Mouse (Mus musculus): ENCODE results near the gene Zfp541. TPM values are rescaled to one million over a fixed set of nuclear protein-coding genes. Genes with fewer than 3 reads are reported as not detected.

Gene Zfp541
- total and polyA plus RNA-seq, 2 experiments from 2014 or later = 0.15 to 0.33 TPM

- H3K4me1 ChIP-seq (ENCODE audit: insufficient read depth, low read length) = peaks cover 13% of the 10 kb centered on the region
- TF ChIP-seq CTCF (IDR thresholded peaks at IDR 0.05) = no peak
These were observed 72.1 kb downstream of the Zfp541 start for GRCm38 (mm10) chr7:16133691-16134090.

GRCm38 (mm10) chr7:16134951-16135392, 73.4 kb downstream of the Zfp541 start:
- Histone ChIP-seq H3K4me2 (ENCODE audit: low read depth, low read length, poor library complexity, severe bottlenecking) (no peak overlapping the region), H3K4me1 (ENCODE audit: insufficient read depth, low read length) (peaks cover 5% of the 10 kb centered on the region; the same call in 1 of the 2 replicates), H3K4me3 (ENCODE audit: low read depth, low read length) (no peak overlapping the region), H3K27me3 (ENCODE audit: insufficient read depth, low read length) (no peaks in the 10 kb centered on the region), H3K27ac (ENCODE audit: low read depth, low read length) (no peak overlapping the region), H3K36me3 (ENCODE audit: insufficient read depth, low read length) (peaks cover 11% of the 10 kb centered on the region), H3K9ac (replicated peaks; ENCODE audit: low read length, poor library complexity, severe bottlenecking) (no peak overlapping the region), H3K9me3 (ENCODE audit: low read length) (no peaks in the 10 kb centered on the region)
- ATAC-seq (ENCODE audit: low FRiP score) (0 out of 2 replicates have a peak, but pooled peaks have one; percentile 5), DNase-seq (ENCODE audit: low spot score) (peak; percentile 57)
- 15% methylated on average over 7 of the region's 7 CpGs for WGBS
- no peak for TF ChIP-seq CTCF (IDR thresholded peaks at IDR 0.05)

More at GRCm38 (mm10) chr7:16133691-16134090, 72.1 kb downstream of the Zfp541 start:
- H3K9ac ChIP-seq (replicated peaks; ENCODE audit: low read length, poor library complexity, severe bottlenecking) = no peak overlapping the region
- no peaks in the 10 kb centered on the region for H3K27me3 ChIP-seq (ENCODE audit: insufficient read depth, low read length)
- H3K9me3 ChIP-seq (ENCODE audit: low read length) = no peaks in the 10 kb centered on the region
- H3K4me3 ChIP-seq (ENCODE audit: low read depth, low read length) = no peak overlapping the region
- H3K27ac ChIP-seq (ENCODE audit: low read depth, low read length) = no peak overlapping the region
- DNase-seq (ENCODE audit: low spot score) = no peak
- peaks cover 7% of the 10 kb centered on the region; the same call in 1 of the 2 replicates for H3K36me3 ChIP-seq (ENCODE audit: insufficient read depth, low read length)
- 92% methylated on average over 9 of the region's 9 CpGs for WGBS
- H3K4me2 ChIP-seq (ENCODE audit: low read depth, low read length, poor library complexity, severe bottlenecking) = no peak overlapping the region
- ATAC-seq (ENCODE audit: low FRiP score) = no peak

Other genes starting within 250 kb of the Zfp541 start
- not detected in 2 replicates for gene Obox6, start 222.1 kb upstream of the Zfp541 start, total RNA-seq (2014; rRNA removed)
- gene Obox6, start 222.1 kb upstream of the Zfp541 start, polyA plus RNA-seq (2015; fragmentation: Nextera tagmentation; extraction: Ambion mirVana) = not detected in 2 replicates
- 0.24 TPM in 1 of 2 replicates, not detected in the other for gene Crx, start 181.8 kb upstream of the Zfp541 start, total RNA-seq (2014; rRNA removed)
- 0.22 TPM in 1 of 2 replicates, not detected in the other for gene Crx, start 181.8 kb upstream of the Zfp541 start, polyA plus RNA-seq (2015; fragmentation: Nextera tagmentation; extraction: Ambion mirVana)
- gene Crxos, start 179.2 kb upstream of the Zfp541 start, total RNA-seq (2014; rRNA removed) = not detected in 2 replicates
- not detected in 2 replicates for gene Crxos, start 179.2 kb upstream of the Zfp541 start, polyA plus RNA-seq (2015; fragmentation: Nextera tagmentation; extraction: Ambion mirVana)
- 718 and 730 TPM in 2 replicates for gene Selenow, start 139.4 kb upstream of the Zfp541 start, total RNA-seq (2014; rRNA removed)
- gene Selenow, start 139.4 kb upstream of the Zfp541 start, polyA plus RNA-seq (2015; fragmentation: Nextera tagmentation; extraction: Ambion mirVana) = 2,106 and 2,315 TPM in 2 replicates
- 82.8 and 104 TPM in 2 replicates for gene Nop53, start 115.7 kb upstream of the Zfp541 start, total RNA-seq (2014; rRNA removed)
- gene Nop53, start 115.7 kb upstream of the Zfp541 start, polyA plus RNA-seq (2015; fragmentation: Nextera tagmentation; extraction: Ambion mirVana) = 128 and 143 TPM in 2 replicates
- 5.6 and 5.9 TPM in 2 replicates for gene Ehd2, start 94.2 kb upstream of the Zfp541 start, total RNA-seq (2014; rRNA removed)
- 3.9 and 4.3 TPM in 2 replicates for gene Ehd2, start 94.2 kb upstream of the Zfp541 start, polyA plus RNA-seq (2015; fragmentation: Nextera tagmentation; extraction: Ambion mirVana)
- gene Bicra, start 13.9 kb upstream of the Zfp541 start, total RNA-seq (2014; rRNA removed) = 6.3 and 7.0 TPM in 2 replicates
- gene Bicra, start 13.9 kb upstream of the Zfp541 start, polyA plus RNA-seq (2015; fragmentation: Nextera tagmentation; extraction: Ambion mirVana) = 3.1 and 4.1 TPM in 2 replicates
- 375 and 403 TPM in 2 replicates for gene Napa, start 36.6 kb downstream of the Zfp541 start, total RNA-seq (2014; rRNA removed)
- 236 and 258 TPM in 2 replicates for gene Napa, start 36.6 kb downstream of the Zfp541 start, polyA plus RNA-seq (2015; fragmentation: Nextera tagmentation; extraction: Ambion mirVana)
- gene Kptn, start 58.1 kb downstream of the Zfp541 start, total RNA-seq (2014; rRNA removed) = 42.5 and 44.1 TPM in 2 replicates
- 35.9 and 36.7 TPM in 2 replicates for gene Kptn, start 58.1 kb downstream of the Zfp541 start, polyA plus RNA-seq (2015; fragmentation: Nextera tagmentation; extraction: Ambion mirVana)
- gene Slc8a2, start 68.0 kb downstream of the Zfp541 start, total RNA-seq (2014; rRNA removed) = 64.2 and 76.0 TPM in 2 replicates
- gene Slc8a2, start 68.0 kb downstream of the Zfp541 start, polyA plus RNA-seq (2015; fragmentation: Nextera tagmentation; extraction: Ambion mirVana) = 0.96 and 1.1 TPM in 2 replicates
- 93.8 and 111 TPM in 2 replicates for gene Meis3, start 113.3 kb downstream of the Zfp541 start, total RNA-seq (2014; rRNA removed)
- 106 TPM in 2 replicates for gene Meis3, start 113.3 kb downstream of the Zfp541 start, polyA plus RNA-seq (2015; fragmentation: Nextera tagmentation; extraction: Ambion mirVana)
- gene Dhx34, start 160.2 kb downstream of the Zfp541 start, total RNA-seq (2014; rRNA removed) = 18.3 and 21.7 TPM in 2 replicates
- gene Dhx34, start 160.2 kb downstream of the Zfp541 start, polyA plus RNA-seq (2015; fragmentation: Nextera tagmentation; extraction: Ambion mirVana) = 9.3 and 10.3 TPM in 2 replicates
- gene C5ar2, start 182.3 kb downstream of the Zfp541 start, total RNA-seq (2014; rRNA removed) = 0.05 and 0.09 TPM in 2 replicates
- gene C5ar2, start 182.3 kb downstream of the Zfp541 start, polyA plus RNA-seq (2015; fragmentation: Nextera tagmentation; extraction: Ambion mirVana) = 0.14 and 0.20 TPM in 2 replicates
- 0.85 and 1.4 TPM in 2 replicates for gene C5ar1, start 197.7 kb downstream of the Zfp541 start, total RNA-seq (2014; rRNA removed)
- 1.4 TPM in 2 replicates for gene C5ar1, start 197.7 kb downstream of the Zfp541 start, polyA plus RNA-seq (2015; fragmentation: Nextera tagmentation; extraction: Ambion mirVana)
- 58.2 and 60.5 TPM in 2 replicates for gene Inafm1, start 211.8 kb downstream of the Zfp541 start, total RNA-seq (2014; rRNA removed)
- 84.2 and 84.5 TPM in 2 replicates for gene Inafm1, start 211.8 kb downstream of the Zfp541 start, polyA plus RNA-seq (2015; fragmentation: Nextera tagmentation; extraction: Ambion mirVana)
- gene Ccdc9, start 225.0 kb downstream of the Zfp541 start, total RNA-seq (2014; rRNA removed) = 31.5 and 35.0 TPM in 2 replicates
- gene Ccdc9, start 225.0 kb downstream of the Zfp541 start, polyA plus RNA-seq (2015; fragmentation: Nextera tagmentation; extraction: Ambion mirVana) = 12.7 and 13.6 TPM in 2 replicates
- 45.1 and 50.6 TPM in 2 replicates for gene Bbc3, start 246.6 kb downstream of the Zfp541 start, total RNA-seq (2014; rRNA removed)
- 38.9 and 39.0 TPM in 2 replicates for gene Bbc3, start 246.6 kb downstream of the Zfp541 start, polyA plus RNA-seq (2015; fragmentation: Nextera tagmentation; extraction: Ambion mirVana)

Measured in midbrain, postnatal 0 days (tissue).